Mouse (Mus musculus) spleen, adult 2 months (tissue): ENCODE measurements at regions not wholly inside any gene's neighbourhood (a gene's known extent, or its start where the extent isn't known, plus 50 kb on each side); places are given as distances from the start of the nearest gene placed in this dataset.

Experiments used
- CTCF ChIP-seq: fragments of 200-500 bp; IDR thresholded peaks from 2 replicates; pipeline ENCODE4 v1.5.1; 2011; ENCODE audit warnings: mild to moderate bottlenecking, inconsistent platforms; ENCODE audit not compliant: insufficient read depth, insufficient read length, insufficient replicate concordance; ENCODE audit errors: extremely low read depth
- POLR2A ChIP-seq: fragments of 200-500 bp; IDR thresholded peaks from 2 replicates; pipeline ENCODE4 v1.6.1; 2011; ENCODE audit warnings: low read depth, low read length, inconsistent platforms

DNA sequence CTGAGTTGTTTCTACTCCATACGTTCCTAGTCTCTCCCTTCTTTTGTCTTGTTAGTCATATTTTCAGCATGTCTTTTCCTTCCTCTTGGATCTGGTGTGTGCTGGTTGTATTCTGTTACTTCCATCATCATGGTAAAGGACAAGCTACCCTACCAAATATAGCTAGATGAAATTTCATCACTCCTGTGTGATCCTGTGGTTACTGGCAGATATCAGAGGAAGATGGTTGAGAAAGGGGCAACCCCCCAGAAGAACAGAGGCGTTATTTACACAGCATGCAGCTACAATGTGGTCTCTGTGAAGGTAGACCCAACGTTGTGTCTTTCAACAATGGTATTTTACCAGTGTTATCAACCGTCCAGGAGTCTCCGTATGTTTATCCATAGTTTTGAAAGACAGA is 52.8 kb upstream of the Adgrl4 start:
- TF ChIP-seq POLR2A (no peak), CTCF (no peak)
